Mouse (Mus musculus) testis, adult 2 months (tissue): ENCODE measurements around the gene Med21.

Experiments
- CTCF ChIP-seq: fragments of 200-500 bp; IDR thresholded peaks from 2 replicates; pipeline ENCODE4 v1.5.1; 2012; ENCODE audit warnings: low read depth, mild to moderate bottlenecking, inconsistent platforms, low read length, moderate library complexity; ENCODE audit not compliant: control insufficient read depth, insufficient read depth, insufficient replicate concordance
- POLR2A ChIP-seq: fragments of 200-500 bp; IDR thresholded peaks from 2 replicates; pipeline ENCODE4 v1.6.1; 2012; ENCODE audit warnings: low read depth, mild to moderate bottlenecking, inconsistent platforms, low read length, moderate library complexity; ENCODE audit not compliant: control insufficient read depth

DNA sequence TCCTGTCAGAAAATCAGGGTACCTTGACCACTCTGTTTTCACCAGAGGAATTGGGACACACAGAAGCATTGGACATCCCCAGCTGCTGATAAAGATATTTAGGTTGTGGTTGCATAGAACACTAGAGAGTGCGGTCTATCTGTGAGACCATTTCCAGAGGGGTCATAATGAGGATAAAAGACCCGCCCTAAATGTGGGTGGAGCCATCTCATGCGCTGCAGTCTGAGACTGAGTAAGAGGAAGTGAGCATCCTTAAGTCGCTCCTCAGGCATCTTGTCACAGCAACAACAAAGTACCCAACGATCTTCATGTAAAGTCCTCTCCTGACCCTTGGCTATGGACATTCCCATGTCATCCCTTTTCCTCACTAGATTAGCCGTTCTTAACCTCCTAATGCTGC is 24.5 kb downstream of the Med21 start:
- no peak for TF ChIP-seq POLR2A
- TF ChIP-seq CTCF = no peak
